Mouse (Mus musculus): ENCODE results near the gene Mier2.

DNA sequence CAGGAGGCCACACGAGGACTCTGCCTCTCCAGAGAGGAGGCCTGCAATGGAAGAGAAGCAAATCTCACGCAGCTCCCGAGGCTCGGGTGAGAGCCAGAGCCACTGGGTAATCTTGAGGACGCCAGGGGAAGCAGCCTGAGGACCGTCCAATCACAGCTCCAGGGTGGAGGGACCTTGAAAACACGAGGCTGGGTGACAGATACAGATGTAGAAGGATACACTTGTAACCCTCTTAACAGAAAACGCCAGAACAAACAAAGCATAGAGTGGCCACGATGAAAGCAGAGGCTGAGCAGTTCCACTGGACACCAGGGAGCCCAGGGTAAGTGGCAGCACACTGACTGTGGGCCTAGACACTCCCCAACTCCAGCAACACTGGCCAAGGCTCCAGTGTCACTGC lies 4.6 kb downstream of the Mier2 start:
- no peak for TF ChIP-seq CTCF (IDR thresholded peaks at IDR 0.05; ENCODE audit: insufficient read depth, low read length)
- no peak for TF ChIP-seq POLR2A (IDR thresholded peaks at IDR 0.05; ENCODE audit: borderline replicate concordance, extremely low read depth, low read depth, low read length)
